Mouse (Mus musculus) heart, postnatal 25 days (tissue): ENCODE measurements around the gene Clec1a. TPM values are rescaled to one million over a fixed set of nuclear protein-coding genes. Genes with fewer than 3 reads are reported as not detected.

Source experiments
- DNase-seq: peaks from one replicate; pipeline ENCODE4 v3.0.0; 2022; ENCODE audit warnings: low spot score
- intact Hi-C: fragments of 180-260 bp; cut with DNase I; formaldehyde crosslinking; loops from one replicate; pipeline ENCODE4 v1.15.1; 2025
- total RNA-seq, 2 experiments: library from RNA; stranded (reverse); gene quantifications; 2 replicates each; pipeline ENCODE4 v1.2.3; 2021

The Clec1a gene
- total RNA-seq, 2 experiments from 2014 or later, result 10.2 to 11.3 TPM

DNA sequence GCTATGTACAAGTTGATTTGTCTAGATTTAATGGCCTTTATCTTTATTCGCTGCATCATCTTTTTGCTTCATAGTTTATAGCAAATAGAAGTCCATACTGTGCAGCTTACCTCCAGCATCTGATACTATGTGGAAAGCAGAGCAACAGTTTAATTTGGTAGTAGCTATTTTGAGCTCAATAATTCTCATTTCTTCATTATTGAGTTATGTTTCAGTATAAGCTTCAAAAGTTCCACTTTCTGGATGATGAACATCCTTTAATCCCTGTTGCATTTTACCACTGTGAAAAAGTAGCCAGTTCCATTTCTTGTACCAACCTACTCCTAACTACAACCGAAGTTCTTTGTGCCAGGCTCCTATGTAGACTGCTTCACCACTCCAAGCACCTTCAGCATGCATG is 43.2 kb downstream of the Clec1a start, which contains the start of gene Clec9a:
Gene Clec9a (plus strand): TSS at position 301 of the 400 bp plus-strand sequence.
- no peak for DNase-seq
- intact Hi-C loops, result no loop called here

DNA sequence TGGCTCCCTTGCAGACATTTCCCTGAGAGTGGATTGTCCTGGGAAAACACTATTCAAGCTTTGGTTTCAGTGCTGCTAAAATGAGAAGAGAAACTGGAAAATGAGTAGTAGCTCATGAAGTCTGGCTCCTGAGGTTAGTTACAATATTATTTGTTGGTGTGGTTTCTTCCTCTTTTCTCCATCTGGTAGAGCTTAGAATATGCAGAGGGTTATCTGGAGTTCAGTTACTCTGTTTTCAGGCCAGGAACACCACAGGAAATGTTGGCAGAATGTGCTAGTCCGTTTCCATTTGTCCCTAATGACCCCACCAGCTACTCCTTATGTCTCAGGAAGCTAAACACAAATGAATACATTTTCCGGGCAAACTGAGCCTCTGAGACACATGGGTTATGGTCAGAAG is 44.5 kb downstream of the Clec1a start:
- intact Hi-C loops, result no loop called here
- DNase-seq, result no peak

DNA sequence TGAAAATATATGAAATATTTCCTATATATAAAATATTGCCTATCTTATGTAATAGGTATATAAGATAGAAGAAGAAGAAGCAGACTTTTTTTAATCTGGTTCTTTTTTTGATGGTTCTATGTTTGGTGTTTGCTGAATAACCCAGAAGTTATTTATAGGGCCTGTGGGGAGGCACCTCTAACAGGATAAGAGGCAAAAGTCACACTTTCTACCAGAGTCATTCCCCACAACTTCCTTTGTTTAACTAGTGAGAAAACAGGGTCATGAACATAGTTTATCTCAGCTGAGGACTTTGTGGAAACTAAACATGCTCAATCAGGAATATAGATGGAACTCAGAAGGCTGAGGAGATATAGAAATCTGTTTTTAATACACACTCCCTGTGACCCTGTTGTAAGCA is 45.8 kb downstream of the Clec1a start:
- intact Hi-C loops, result no loop called here
- DNase-seq, result no peak

DNA sequence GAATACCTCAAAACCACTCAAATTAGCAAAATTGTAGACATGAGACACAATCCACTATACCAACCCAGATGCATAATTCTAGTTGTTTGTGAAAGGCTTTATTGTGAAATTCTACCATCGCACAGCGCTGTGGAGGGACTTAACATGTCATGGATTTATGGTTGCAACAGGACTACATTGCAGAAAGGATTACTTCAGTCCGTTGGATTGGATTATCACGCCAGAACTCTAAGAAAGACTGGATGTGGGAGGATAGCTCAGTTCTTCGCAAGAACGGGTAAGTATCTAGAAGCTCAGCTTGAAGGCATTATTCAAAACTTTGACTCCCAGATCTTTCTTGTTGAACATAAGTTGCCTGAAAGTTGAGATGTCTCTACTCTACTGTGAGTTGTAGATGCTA is 48.4 kb downstream of the Clec1a start:
- no peak for DNase-seq
- intact Hi-C loops, result no loop called here

DNA sequence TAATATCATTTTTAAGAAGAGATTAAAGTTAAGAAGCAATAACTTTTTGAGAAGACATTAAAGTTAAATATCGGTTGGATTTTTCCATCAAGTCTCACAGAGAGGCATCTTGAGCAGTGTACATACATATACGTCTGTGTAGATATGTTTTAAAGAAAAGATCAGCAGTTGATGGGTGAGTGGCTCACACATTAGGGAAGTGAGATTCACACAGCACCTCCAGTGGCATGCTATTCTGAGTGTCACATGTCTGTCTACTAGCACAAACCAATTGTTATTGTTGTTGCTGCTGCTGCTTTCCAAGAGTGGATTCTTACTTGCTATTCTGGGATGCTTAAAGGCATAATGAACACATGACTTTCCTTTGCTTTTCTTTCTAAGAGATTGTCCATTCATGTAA is 49.4 kb downstream of the Clec1a start:
- no peak for DNase-seq
- intact Hi-C loops, result no loop called here

DNA sequence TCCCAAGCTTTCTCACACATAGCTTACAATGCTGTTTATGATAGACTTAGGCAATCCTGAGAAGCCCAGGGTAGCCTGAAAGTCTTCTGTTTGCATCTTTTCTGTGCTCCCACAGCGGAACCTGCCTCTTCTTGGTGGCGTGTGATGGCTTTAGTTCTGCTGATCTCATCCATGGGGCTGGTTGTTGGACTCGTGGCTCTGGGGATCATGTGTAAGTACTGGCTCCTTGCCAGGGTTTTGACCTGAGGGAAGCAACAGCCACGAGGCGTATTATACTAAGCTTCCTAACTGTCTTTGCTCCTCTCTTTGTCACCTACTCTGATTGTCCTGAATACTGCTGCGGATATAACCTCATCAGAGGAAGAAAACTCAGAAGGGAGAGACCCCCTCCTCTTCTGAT is 51.9 kb downstream of the Clec1a start:
- no peak for DNase-seq
- intact Hi-C loops, result no loop called here

DNA sequence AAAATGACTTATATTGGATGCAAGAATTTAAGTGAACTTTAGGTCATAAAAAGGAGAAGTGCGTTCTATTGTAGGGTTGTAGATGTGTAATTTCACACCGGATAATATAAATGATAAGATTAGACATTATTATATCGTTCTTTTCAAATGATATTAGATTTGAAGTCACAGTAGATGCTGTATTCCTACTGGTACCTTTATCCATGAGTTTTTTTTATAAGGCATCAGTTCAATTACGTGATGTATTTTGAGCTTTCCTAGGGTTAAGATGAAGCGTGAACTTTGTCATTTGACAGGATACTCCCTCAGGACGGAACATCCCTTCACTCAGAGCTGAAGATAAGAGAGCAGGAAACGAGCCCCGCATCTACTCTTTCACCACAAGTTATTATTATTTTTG is 54.8 kb downstream of the Clec1a start, which contains the start of gene Clec1b:
Gene Clec1b (plus strand): TSS at position 301 of the 400 bp plus-strand sequence.
- no peak for DNase-seq
- intact Hi-C loops, result no loop called here

DNA sequence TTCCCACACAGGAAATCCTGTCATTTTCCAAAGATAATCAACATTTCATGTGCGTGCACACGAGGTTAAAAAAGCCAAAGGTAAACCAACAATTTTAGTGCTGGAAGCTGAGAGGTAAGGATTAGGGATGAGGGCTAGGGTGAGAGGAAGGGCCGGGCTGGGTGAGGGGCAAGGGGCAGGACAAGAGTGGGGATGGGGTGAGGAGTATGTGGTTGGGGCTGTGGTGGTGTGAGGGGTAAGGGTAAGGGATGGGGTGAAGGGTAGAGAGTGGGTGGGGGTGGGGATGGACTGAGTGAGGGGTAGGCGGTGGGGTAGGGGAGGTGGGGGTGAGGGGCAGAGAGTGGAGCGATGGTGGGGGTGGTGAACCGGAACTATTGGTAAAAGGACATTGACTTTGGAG is 58.1 kb downstream of the Clec1a start:
- intact Hi-C loops, result loop anchor here (1.0 to 2.0 kb wide), 3 partner anchors 83 to 165 kb away; no protein-coding TSS in a partner anchor
- DNase-seq, result no peak

DNA sequence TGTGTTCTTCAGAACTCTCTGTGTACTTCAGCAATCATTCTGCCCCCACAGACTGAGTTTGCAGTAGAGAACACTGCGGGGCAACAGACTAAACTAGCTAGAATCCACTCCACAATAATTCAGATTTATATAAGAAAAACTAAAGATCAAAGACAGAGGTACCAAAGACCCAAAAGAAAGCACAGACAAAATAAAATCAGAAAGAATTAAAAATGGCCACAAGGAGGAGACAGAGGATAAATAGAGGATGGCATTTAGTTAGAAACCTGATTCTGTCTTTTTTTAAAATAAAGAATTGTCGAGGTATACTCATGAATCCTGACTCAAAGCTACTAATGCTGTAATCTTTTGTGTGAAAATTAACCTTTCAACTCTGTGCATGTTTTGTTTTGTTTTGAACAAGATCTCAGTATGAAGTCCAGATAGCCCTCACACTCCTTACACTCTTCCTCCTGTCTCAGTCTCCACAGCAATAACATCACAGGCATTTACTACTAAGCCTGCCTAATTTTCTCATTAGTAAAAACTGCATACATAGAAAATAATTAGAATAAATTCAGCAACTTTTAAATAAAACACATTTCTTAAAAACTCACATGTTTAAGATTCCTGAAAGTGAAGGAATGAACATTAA is 58.6 kb downstream of the Clec1a start:
- no peak for DNase-seq
- intact Hi-C loops, result loop anchor here (1.0 to 2.0 kb wide), 3 partner anchors 83 to 166 kb away; no protein-coding TSS in a partner anchor

DNA sequence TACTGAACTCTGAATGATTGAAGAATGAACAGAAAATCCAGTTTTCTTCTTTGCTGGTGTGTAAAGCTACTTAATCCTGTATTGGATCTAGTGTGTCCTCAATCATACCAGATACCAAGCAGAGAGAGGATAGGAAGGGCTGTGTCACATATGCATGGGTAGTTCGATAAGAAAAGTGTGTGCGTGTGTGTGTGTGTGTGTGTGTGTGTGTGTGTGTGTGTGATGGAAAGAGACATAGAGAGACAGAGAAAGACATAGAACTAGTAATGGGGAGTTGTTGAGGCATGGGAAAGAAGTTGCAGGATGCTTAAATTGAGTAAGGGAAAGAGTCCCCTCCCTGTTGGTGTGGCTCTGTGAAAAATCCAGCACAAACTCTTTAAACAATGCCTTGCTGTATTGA is 66.0 kb downstream of the Clec1a start, which contains the start of gene Clec12b:
Gene Clec12b (minus strand): TSS at position 101 of the 400 bp plus-strand sequence.
- intact Hi-C loops, result no loop called here
- DNase-seq, result no peak

DNA sequence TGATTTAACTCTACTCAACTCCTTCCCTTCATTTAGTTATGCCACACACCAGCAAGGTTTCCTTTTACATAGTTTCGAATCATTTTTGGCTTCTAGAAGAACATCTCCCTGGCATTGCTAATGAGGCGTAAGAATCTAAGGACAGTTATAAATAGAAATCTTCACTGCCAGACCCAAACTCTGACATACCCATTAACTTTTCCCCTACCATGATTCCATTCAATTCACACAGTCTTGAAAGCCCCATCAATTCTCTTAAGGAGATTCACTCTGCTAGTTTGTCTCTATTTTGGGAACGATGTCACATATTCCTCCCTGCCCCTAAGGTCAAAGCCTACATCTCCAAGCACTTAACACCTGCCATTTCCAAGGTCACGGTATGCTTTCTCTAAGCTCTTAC is 66.8 kb downstream of the Clec1a start:
- intact Hi-C loops, result no loop called here
- DNase-seq, result no peak

DNA sequence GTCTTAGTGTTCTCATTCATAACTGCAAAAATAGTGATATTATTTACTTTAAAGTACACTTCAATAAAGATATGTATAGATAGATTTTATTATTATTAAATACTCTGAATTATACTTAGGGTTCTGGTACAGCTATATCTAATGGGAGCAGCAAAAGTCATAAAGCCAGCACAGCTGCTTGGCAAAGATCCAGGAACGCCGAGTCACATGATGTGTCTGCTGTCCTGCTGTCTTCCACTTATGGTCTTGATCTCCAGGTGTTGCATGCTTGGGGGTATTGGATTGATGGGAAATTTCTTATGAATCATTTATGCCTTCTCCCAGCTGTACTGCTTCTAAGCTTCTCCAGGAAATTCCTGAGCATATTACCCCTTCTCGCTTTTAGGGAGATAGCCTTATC is 68.3 kb downstream of the Clec1a start:
- no peak for DNase-seq
- intact Hi-C loops, result no loop called here

DNA sequence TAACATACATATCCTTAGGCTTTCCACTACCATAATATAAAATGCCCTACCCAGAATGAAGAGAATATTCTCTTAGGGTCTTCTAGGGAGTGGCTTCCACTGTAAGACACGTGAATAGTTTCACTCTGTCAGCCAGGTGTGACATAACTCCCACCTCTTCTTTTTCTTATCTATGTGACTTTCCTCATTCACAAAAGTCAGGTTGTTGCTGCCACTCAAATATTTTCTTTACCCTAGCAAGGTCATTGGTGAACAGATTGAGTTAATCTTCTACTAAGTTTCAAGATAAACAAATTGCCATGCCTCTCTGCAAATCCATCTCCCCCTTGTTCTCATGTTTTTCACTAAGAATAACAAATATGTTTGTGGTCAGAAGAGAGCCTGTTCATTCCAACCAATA is 70.1 kb downstream of the Clec1a start:
- intact Hi-C loops, result no loop called here
- no peak for DNase-seq

DNA sequence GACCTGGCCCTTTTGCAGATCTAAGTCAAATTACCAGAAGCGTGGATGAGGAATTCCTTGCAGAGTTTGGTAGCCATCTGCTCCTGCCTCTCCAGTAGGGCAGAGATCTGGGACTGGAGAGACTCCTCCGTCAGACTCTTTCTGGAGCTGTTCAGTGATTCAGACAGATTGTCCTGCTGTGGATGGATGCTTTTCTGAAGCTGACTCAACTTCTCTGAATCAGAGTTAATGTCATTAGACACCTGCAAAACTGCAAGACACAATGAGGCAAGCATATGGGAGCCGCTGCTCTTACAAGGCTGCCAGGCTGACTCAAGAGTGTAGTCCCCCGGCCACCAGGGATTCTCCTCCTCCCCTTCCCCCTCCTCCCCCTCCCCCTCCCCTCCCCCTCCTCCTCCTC is 71.3 kb downstream of the Clec1a start:
- intact Hi-C loops, result no loop called here
- no peak for DNase-seq

DNA sequence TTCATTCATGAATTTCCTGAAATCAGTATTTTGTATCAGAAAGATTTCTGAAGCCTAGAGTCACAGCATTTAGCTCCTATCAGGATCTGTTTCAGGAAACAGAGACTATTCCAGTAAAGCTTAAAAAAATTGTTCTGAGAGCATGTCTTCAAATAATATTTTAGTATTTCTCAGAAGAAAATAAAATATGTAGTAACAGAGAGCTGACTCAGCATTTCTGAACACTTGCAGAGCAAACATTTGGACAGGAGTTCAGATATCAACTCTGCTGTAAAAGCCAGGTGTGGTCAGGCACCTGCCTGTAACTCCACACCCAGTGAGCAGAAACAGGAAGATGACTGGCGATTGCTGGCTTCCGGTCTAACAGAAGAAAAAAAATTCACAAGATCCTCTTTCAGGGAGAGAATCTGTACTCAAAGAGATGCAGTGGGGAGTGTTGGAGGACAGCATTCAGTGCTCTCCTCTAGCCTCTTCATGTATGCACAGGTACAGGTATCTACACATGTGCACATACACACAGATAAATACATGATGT is 76.8 kb downstream of the Clec1a start:
- DNase-seq, result no peak
- intact Hi-C loops, result no loop called here

Other genes with a start within 250 kb of the Clec1a start
- under 1 TPM in 1 of 2 experiments, not detected in 1; 0.34 TPM for gene Cd69, start 176.6 kb downstream of the Clec1a start, total RNA-seq
- not detected for gene 4922502D21Rik, start 120.2 kb downstream of the Clec1a start, total RNA-seq
- 1 to 10 TPM; 1.1 TPM for gene Clec12a, start 109.3 kb downstream of the Clec1a start, total RNA-seq
- under 1 TPM; 0.22 to 0.31 TPM for gene Clec12b, start 66.1 kb downstream of the Clec1a start, total RNA-seq
- 1 to 10 TPM in 1 of 2 experiments, under 1 TPM in 1; 0.81 to 2.2 TPM for gene Clec1b, start 54.7 kb downstream of the Clec1a start, total RNA-seq
- gene Clec9a, start 43.1 kb downstream of the Clec1a start, total RNA-seq, result under 1 TPM in 1 of 2 experiments, not detected in 1; 0.28 TPM
- gene Olr1, start 55.2 kb upstream of the Clec1a start, total RNA-seq, result under 1 TPM; 0.06 to 0.47 TPM
- not detected for gene Tmem52b, start 60.6 kb upstream of the Clec1a start, total RNA-seq
- gene Gabarapl1, start 81.2 kb upstream of the Clec1a start, total RNA-seq, result 100 to 1,000 TPM in 1 of 2 experiments, 10 to 100 TPM in 1; 97.1 to 107 TPM
- gene Klre1, start 125.9 kb upstream of the Clec1a start, total RNA-seq, result not detected
- not detected for gene Klrd1, start 139.8 kb upstream of the Clec1a start, total RNA-seq
- gene Klrk1, start 171.9 kb upstream of the Clec1a start, total RNA-seq, result under 1 TPM in 1 of 2 experiments, not detected in 1; 0.25 TPM
- gene Klrc3, start 191.3 kb upstream of the Clec1a start, total RNA-seq, result not detected
- not detected for gene Klrc2, start 208.7 kb upstream of the Clec1a start, total RNA-seq
- not detected for gene Klrc1, start 227.0 kb upstream of the Clec1a start, total RNA-seq